Mouse (Mus musculus) left cerebral cortex, postnatal 10 days (tissue): Measurements from ENCODE around the gene Rtp1. TPM values are rescaled to one million over a fixed set of nuclear protein-coding genes. Genes with fewer than 3 reads are reported as not detected.

Source experiments
- DNase-seq, 2 experiments: peaks; one replicate each; pipeline ENCODE4 v3.0.0; 2021 to 2022; ENCODE audit warnings: low spot score in 2 of 2, mixed read lengths in 1 of 2; ENCODE audit errors: extremely low spot score in 1 of 2
- intact Hi-C: fragments of 180-260 bp; cut with DNase I; formaldehyde crosslinking; loops from one replicate; pipeline ENCODE4 v1.15.1; 2025
- total RNA-seq, 2 experiments: library from RNA; stranded (reverse); gene quantifications; 2 replicates each; pipeline ENCODE4 v1.2.3; 2021

Gene Rtp1
- total RNA-seq, result under 1 TPM in 1 of 2 experiments, not detected in 1; 0.17 TPM

GRCm38 (mm10) chr16:23428647-23429319 is at the start of gene Rtp1:
Rtp1 (plus strand) TSS chr16:23429133.
- no peak for DNase-seq
- intact Hi-C loops, result no loop called here

- intact Hi-C loops, result no loop called here
- DNase-seq, result no peak
Measured at GRCm38 (mm10) chr16:23379536-23380230, 49.2 kb upstream of the Rtp1 start.

GRCm38 (mm10) chr16:23384304-23384703 is 44.6 kb upstream of the Rtp1 start:
- intact Hi-C loops, result no loop called here
- DNase-seq, result no peak

GRCm38 (mm10) chr16:23397931-23398330 is 31.0 kb upstream of the Rtp1 start:
- intact Hi-C loops, result no loop called here
- no peak for DNase-seq

- DNase-seq, result no peak
- intact Hi-C loops, result loop anchor here (5.0 kb wide), 1 partner anchor 179 kb away; the partner anchor contains the start of gene St6gal1
Measured at GRCm38 (mm10) chr16:23401463-23401862, 27.5 kb upstream of the Rtp1 start.

GRCm38 (mm10) chr16:23401959-23402358 is 27.0 kb upstream of the Rtp1 start:
- intact Hi-C loops, result loop anchor here (2.0 to 5.0 kb wide), 2 partner anchors 180 to 251 kb away; partner anchors contain the start of gene St6gal1
- DNase-seq, result no peak

- intact Hi-C loops, result loop anchor here (2.0 to 5.0 kb wide), 2 partner anchors 181 to 252 kb away; partner anchors contain the start of gene St6gal1
- DNase-seq, result peak; percentile 74 to 75
Measured at GRCm38 (mm10) chr16:23403008-23403755, 25.8 kb upstream of the Rtp1 start.

GRCm38 (mm10) chr16:23412930-23413329 is 16.0 kb upstream of the Rtp1 start:
- intact Hi-C loops, result no loop called here
- DNase-seq, result no peak

GRCm38 (mm10) chr16:23416261-23416656 is 12.7 kb upstream of the Rtp1 start:
- intact Hi-C loops, result no loop called here
- peak in 1 of 2 experiments; percentile 71 for DNase-seq

- intact Hi-C loops, result no loop called here
- DNase-seq, result no peak
Measured at GRCm38 (mm10) chr16:23416657-23417293, 12.2 kb upstream of the Rtp1 start.

- intact Hi-C loops, result no loop called here
- DNase-seq, result no peak
Measured at GRCm38 (mm10) chr16:23417456-23418240, 11.3 kb upstream of the Rtp1 start.

GRCm38 (mm10) chr16:23419565-23420085 is 9.3 kb upstream of the Rtp1 start:
- DNase-seq, result no peak
- intact Hi-C loops, result no loop called here

GRCm38 (mm10) chr16:23423825-23424224 is 5.1 kb upstream of the Rtp1 start:
- no peak for DNase-seq
- intact Hi-C loops, result no loop called here

GRCm38 (mm10) chr16:23427701-23428100 is 1.2 kb upstream of the Rtp1 start:
- DNase-seq, result no peak
- intact Hi-C loops, result no loop called here

- intact Hi-C loops, result no loop called here
Measured at GRCm38 (mm10) chr16:23429991-23430390, 1.1 kb downstream of the Rtp1 start.

GRCm38 (mm10) chr16:23437404-23438166 is 8.7 kb downstream of the Rtp1 start:
- intact Hi-C loops, result no loop called here
- no peak for DNase-seq

More at GRCm38 (mm10) chr16:23429991-23430390, 1.1 kb downstream of the Rtp1 start:
- DNase-seq, result no peak

- DNase-seq, result no peak
- intact Hi-C loops, result no loop called here
Measured at GRCm38 (mm10) chr16:23444231-23444630, 15.3 kb downstream of the Rtp1 start.
